Mouse (Mus musculus) kidney, postnatal 0 days (tissue): ENCODE measurements around the gene Lamb2. TPM values are rescaled to one million over a fixed set of nuclear protein-coding genes. Genes with fewer than 3 reads are reported as not detected.

Source experiments
- ATAC-seq: fragments of 200-750 bp; cut with Nextera tagmentation; replicated peaks from 2 replicates; pipeline ENCODE4 v1.8.0; 2017; ENCODE audit warnings: low read depth, moderate number of reproducible peaks, moderate TSS enrichment, moderate library complexity; ENCODE audit not compliant: low FRiP score
- DNase-seq: peaks from one replicate; pipeline ENCODE4 v3.0.0-alpha.2; 2016; ENCODE audit warnings: low spot score
- H3K27ac ChIP-seq: fragments of 300-500 bp; sonication (generic); 2 replicates; pipeline ENCODE4 v1.5.1; 2014; ENCODE audit warnings: mild to moderate bottlenecking
- H3K27me3 ChIP-seq: fragments of 300-500 bp; sonication (generic); 2 replicates; pipeline ENCODE4 v1.6.1; 2014; ENCODE audit warnings: low read length, mixed read lengths; ENCODE audit not compliant: insufficient read depth
- H3K36me3 ChIP-seq: fragments of 300-500 bp; sonication (generic); 2 replicates; pipeline ENCODE4 v1.6.1; 2014; ENCODE audit warnings: low read length, mixed read lengths; ENCODE audit not compliant: insufficient read depth
- H3K4me1 ChIP-seq: fragments of 300-500 bp; sonication (generic); replicated peaks from 2 replicates; pipeline ENCODE4 v1.6.1; 2014; ENCODE audit warnings: antibody characterized with exemption, low read length, mixed read lengths; ENCODE audit not compliant: insufficient read depth
- H3K4me2 ChIP-seq: fragments of 300-500 bp; sonication (generic); 2 replicates; pipeline ENCODE4 v1.6.1; 2014; ENCODE audit warnings: mild to moderate bottlenecking, low read length, moderate library complexity, mixed read lengths
- H3K4me3 ChIP-seq: fragments of 300-500 bp; sonication (generic); replicated peaks from 2 replicates; pipeline ENCODE4 v1.5.1; 2014; ENCODE audit warnings: low read depth, low read length
- H3K9ac ChIP-seq: fragments of 300-500 bp; sonication (generic); 2 replicates; pipeline ENCODE4 v1.6.1; 2014; ENCODE audit warnings: low read depth, low read length
- H3K9me3 ChIP-seq: fragments of 300-500 bp; sonication (generic); replicated peaks from 2 replicates; pipeline ENCODE4 v1.6.1; 2016; ENCODE audit warnings: low read length, inconsistent platforms, mixed read lengths
- CTCF ChIP-seq: IDR thresholded peaks from 2 replicates; pipeline ENCODE4 v1.5.1; 2016; ENCODE audit warnings: antibody characterized with exemption, low read depth, mild to moderate bottlenecking, moderate library complexity
- WGBS: fragments of 180-500 bp; shearing (Covaris S2); extraction: QIAGEN DNeasy Blood & Tissue Kit; methylation state at CpG from one replicate; pipeline ENCODE4 v1.1.7; 2014; 5-methylcytosine and 5-hydroxymethylcytosine counted together
- polyA plus RNA-seq: library from polyadenylated mRNA; unstranded; fragments of >200 nt; fragmentation: Nextera tagmentation; extraction: Ambion mirVana; gene quantifications from 2 replicates; pipeline ENCODE4 v1.2.1, GENCODE M21; 2015

Lamb2 gene
- polyA plus RNA-seq, 1 experiment from 2014 or later: 35.6 TPM

GRCm38 (mm10) chr9:108525400-108525799, 45.9 kb downstream of the Lamb2 start:
- no peaks in the 10 kb centered on the region for H3K9me3 ChIP-seq
- H3K9ac ChIP-seq: no peak overlapping the region
- no peaks in the 10 kb centered on the region for H3K4me1 ChIP-seq
- DNase-seq: no peak
- H3K36me3 ChIP-seq: peaks cover 27% of the 10 kb centered on the region
- H3K4me3 ChIP-seq: no peak overlapping the region
- H3K27ac ChIP-seq: no peak overlapping the region
- ATAC-seq: no peak
- 77% methylated on average over 3 of the region's 3 CpGs for WGBS
- TF ChIP-seq CTCF: no peak
- H3K4me2 ChIP-seq: no peak overlapping the region
- no peaks in the 10 kb centered on the region for H3K27me3 ChIP-seq

- H3K4me2 ChIP-seq: no peak overlapping the region
- H3K9ac ChIP-seq: no peak overlapping the region
- H3K27me3 ChIP-seq: no peaks in the 10 kb centered on the region
- no peak for ATAC-seq
- WGBS: 96% methylated on average over 1 of the region's 1 CpGs
- peaks cover 61% of the 10 kb centered on the region for H3K36me3 ChIP-seq
- H3K27ac ChIP-seq: no peak overlapping the region
- no peak overlapping the region for H3K4me3 ChIP-seq
- DNase-seq: no peak
- no peak for TF ChIP-seq CTCF
- H3K9me3 ChIP-seq: no peaks in the 10 kb centered on the region
- no peaks in the 10 kb centered on the region for H3K4me1 ChIP-seq
Observed at GRCm38 (mm10) chr9:108530954-108531353, 51.4 kb downstream of the Lamb2 start.

GRCm38 (mm10) chr9:108531496-108531895, 52.0 kb downstream of the Lamb2 start:
- DNase-seq (no peak), ATAC-seq (no peak)
- no peak for TF ChIP-seq CTCF
- Histone ChIP-seq H3K36me3 (peaks cover 64% of the 10 kb centered on the region), H3K4me2 (no peak overlapping the region), H3K9ac (no peak overlapping the region), H3K9me3 (no peaks in the 10 kb centered on the region), H3K4me3 (no peak overlapping the region), H3K27me3 (no peaks in the 10 kb centered on the region), H3K27ac (no peak overlapping the region), H3K4me1 (no peaks in the 10 kb centered on the region)
- 90% methylated on average over 1 of the region's 1 CpGs for WGBS

Other genes starting within 250 kb of the Lamb2 start
- 165 and 170 TPM in 2 replicates for gene Dag1, start 215.8 kb upstream of the Lamb2 start, polyA plus RNA-seq
- gene Nicn1, start 189.3 kb upstream of the Lamb2 start, polyA plus RNA-seq: 30.1 and 34.5 TPM in 2 replicates
- gene Amt, start 182.9 kb upstream of the Lamb2 start, polyA plus RNA-seq: 50.5 and 51.2 TPM in 2 replicates
- gene Rhoa, start 173.6 kb upstream of the Lamb2 start, polyA plus RNA-seq: 448 and 489 TPM in 2 replicates
- gene Tcta, start 173.6 kb upstream of the Lamb2 start, polyA plus RNA-seq: 47.5 and 49.0 TPM in 2 replicates
- 1,215 and 1,273 TPM in 2 replicates for gene Gpx1, start 140.8 kb upstream of the Lamb2 start, polyA plus RNA-seq
- 64.0 and 79.9 TPM in 2 replicates for gene Usp4, start 131.9 kb upstream of the Lamb2 start, polyA plus RNA-seq
- gene 1700102P08Rik, start 86.9 kb upstream of the Lamb2 start, polyA plus RNA-seq: 0.17 and 0.66 TPM in 2 replicates
- 0.91 and 0.96 TPM in 2 replicates for gene Ccdc36, start 51.3 kb upstream of the Lamb2 start, polyA plus RNA-seq
- gene BC048562, start 43.3 kb upstream of the Lamb2 start, polyA plus RNA-seq: not detected in 2 replicates
- 49.5 and 55.3 TPM in 2 replicates for gene Ccdc71, start 19.2 kb upstream of the Lamb2 start, polyA plus RNA-seq
- gene Klhdc8b, start 18.2 kb upstream of the Lamb2 start, polyA plus RNA-seq: 31.1 and 33.5 TPM in 2 replicates
- 43.8 and 47.4 TPM in 2 replicates for gene Usp19, start 10.9 kb downstream of the Lamb2 start, polyA plus RNA-seq
- 87.9 and 94.1 TPM in 2 replicates for gene Qars, start 28.0 kb downstream of the Lamb2 start, polyA plus RNA-seq
- 87.2 and 87.9 TPM in 2 replicates for gene Qrich1, start 37.1 kb downstream of the Lamb2 start, polyA plus RNA-seq
- 118 and 132 TPM in 2 replicates for gene Impdh2, start 80.5 kb downstream of the Lamb2 start, polyA plus RNA-seq
- 67.7 and 69.2 TPM in 2 replicates for gene Ndufaf3, start 87.7 kb downstream of the Lamb2 start, polyA plus RNA-seq
- gene Dalrd3, start 90.2 kb downstream of the Lamb2 start, polyA plus RNA-seq: 102 and 114 TPM in 2 replicates
- gene Wdr6, start 99.0 kb downstream of the Lamb2 start, polyA plus RNA-seq: 67.6 and 75.9 TPM in 2 replicates
- gene P4htm, start 117.9 kb downstream of the Lamb2 start, polyA plus RNA-seq: 8.3 and 8.6 TPM in 2 replicates
- 36.6 and 37.9 TPM in 2 replicates for gene Arih2, start 169.7 kb downstream of the Lamb2 start, polyA plus RNA-seq
- 73.6 and 88.3 TPM in 2 replicates for gene Slc25a20, start 182.4 kb downstream of the Lamb2 start, polyA plus RNA-seq
- gene Prkar2a, start 209.6 kb downstream of the Lamb2 start, polyA plus RNA-seq: 18.0 and 18.6 TPM in 2 replicates